Mouse (Mus musculus) embryo, embryonic 10 days (tissue): ENCODE results near the gene Rangrf.
"Not testable (repeated sequence)": the region's sequence is repeated elsewhere in the genome, so short reads cannot be mapped to it uniquely, and the experiment has no call there.

ENCODE experiments used
- DNase-seq: peaks from one replicate; pipeline ENCODE4 v3.0.0-alpha.2; 2015; ENCODE audit warnings: low spot score

The Rangrf gene

GRCm38 (mm10) chr11:68979320-68979733 lies 4.3 kb upstream of the Rangrf start:
- DNase-seq = no peak

DNA sequence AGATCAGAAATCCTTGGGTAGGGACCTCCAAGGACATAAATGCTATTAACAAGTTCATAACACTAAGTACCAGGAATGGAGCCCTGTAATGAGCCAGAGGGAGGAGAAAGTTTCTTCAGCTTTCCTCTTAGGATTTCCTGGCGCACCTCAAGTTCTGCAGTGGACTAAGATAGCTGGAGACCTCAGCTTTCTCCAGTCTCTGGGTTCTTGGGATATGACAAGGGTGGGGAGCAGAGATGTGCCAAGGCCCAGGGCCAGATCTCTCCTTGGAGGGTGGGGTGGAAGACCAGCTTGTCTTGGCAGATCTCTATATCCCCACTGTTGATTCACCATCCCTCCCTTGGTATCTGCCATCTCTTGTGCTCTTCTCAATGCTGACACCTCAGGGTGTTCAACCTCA lies 616 bp upstream of the Rangrf start:
- DNase-seq = no peak

- DNase-seq = no peak
These were observed 930 bp downstream of the Rangrf start for GRCm38 (mm10) chr11:68974059-68974450.

GRCm38 (mm10) chr11:68973250-68974058 lies 1.5 kb downstream of the Rangrf start:
- peak; percentile 93 for DNase-seq

DNA sequence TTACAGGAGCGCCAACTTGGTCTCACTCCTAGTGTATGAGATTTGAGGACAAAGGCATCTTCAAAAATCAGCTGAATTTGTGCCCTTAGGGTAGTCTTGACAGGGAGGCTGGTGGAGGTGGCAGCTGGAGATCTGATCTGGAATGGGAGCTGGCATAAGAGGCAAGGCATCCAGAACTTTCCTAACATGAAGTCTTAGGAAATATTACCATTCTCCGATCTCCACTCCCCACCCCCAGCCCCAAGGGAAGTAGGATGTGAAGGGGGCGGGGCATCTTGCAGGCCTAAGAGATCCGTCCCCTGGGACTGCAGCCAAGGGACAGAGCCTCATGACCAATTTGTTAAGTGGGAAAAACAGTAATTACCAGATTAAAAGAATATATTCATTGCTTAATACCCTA lies 4.8 kb downstream of the Rangrf start:
- DNase-seq = no peak

DNA sequence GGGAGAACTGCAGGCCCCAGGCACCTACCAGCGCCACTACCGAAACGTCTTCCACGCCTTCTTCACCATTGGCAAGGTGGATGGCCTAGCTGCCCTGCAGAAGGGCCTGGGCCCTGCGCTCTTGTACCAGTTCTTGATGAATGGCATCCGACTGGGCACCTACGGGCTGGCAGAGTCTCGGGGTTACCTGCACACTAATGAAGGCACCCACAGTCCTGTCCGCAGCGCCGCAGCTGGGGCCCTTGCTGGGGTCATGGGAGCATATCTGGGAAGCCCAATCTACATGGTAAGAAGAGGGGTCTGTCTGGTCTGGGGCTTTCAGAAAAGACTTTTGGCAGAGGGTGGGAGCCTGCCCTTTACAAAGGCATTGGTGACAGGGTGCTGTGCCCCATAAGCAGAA lies 6.2 kb downstream of the Rangrf start:
- DNase-seq = no peak

DNA sequence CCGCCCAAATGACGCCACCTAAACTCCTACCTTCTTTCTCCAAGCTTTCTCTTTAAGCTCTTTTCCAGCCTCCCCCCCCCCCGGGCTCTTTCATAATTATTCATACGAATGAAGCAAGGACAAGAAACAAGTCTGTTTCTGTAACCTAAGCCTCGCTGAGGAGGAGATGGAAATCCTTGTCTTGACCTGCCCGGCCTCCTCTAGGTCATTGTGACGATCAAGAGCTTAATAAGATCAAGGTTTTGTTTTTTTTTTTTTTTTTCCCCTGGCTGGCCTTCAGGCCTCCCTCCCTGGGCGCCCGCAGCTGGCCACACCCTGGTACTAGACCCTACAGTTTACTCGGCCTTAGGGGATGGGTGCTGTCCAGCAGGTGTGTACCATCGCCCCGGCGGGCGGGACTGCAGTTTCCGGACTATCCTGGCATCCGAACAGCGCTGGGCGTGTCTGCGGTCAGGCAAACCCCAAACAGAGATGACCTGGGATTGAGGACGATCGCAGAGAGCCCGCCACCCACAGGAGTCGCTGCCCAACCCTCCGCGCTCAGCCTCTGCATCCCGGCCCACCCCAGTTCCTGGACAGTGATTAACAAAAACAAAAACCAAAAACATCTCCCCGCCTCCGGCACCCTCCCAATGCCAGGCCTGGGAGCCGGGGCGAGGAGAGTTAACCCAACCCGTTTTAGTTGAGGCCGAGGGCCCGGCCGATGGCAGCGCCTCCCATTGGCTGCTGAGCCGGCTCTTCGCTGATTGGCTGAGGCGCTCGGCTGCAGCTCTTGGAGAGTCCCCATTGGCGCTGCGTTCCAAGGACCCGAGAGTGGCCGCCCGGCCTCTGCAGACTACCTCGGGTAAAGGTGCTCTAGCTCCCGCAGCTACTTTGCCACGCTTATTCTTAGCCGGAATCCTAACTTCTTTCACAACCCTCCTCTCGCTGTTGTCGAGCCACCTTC lies 7.4 kb downstream of the Rangrf start, which contains the start of gene Slc25a35:
Slc25a35 (plus strand) TSS at position 795 of the 946 bp plus-strand sequence.
- DNase-seq = peak; percentile 93

DNA sequence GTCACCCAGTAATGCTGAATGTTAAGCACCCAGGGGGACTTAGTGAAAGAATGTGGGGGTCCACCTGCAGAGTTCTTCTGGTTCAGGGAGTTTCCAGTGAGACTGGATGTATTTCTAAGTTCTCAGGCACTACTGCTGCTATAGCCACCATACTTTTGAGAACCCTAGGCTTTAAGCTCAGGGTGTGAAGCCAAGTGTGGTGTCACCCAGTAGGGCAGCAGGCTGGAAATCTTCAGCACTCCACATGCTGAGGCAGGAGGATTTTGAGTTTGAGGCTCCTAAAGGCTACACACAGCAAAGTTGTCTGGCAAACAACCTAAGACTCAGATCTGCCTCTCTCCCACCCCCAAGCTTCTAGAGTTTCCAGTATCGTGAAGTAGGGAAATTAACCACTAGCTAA lies 8.4 kb downstream of the Rangrf start:
- no peak for DNase-seq

GRCm38 (mm10) chr11:68965845-68966244 lies 9.1 kb downstream of the Rangrf start:
- DNase-seq = peak; percentile 75

GRCm38 (mm10) chr11:68965050-68965449 lies 9.9 kb downstream of the Rangrf start:
- no peak for DNase-seq

GRCm38 (mm10) chr11:68963405-68963804 lies 11.6 kb downstream of the Rangrf start:
- DNase-seq = no peak

DNA sequence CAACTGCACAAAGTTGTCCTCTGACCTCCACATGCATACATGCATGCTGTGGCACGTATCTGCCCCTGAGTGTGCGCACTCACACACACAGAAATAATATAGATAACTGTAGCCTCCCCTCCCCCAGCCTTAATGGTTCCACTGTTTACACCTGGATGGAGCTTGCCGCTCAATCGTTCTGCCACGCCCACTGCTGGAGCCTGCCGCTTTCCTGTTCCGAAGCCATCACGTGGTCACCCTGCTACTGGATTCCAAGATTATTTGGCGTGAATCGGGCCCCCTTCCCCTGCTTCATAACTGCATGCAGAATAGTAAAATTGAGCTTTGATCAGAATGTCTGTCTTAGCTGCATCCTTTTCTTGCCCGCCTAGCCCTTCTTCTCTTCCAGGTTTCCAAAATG lies 12.8 kb downstream of the Rangrf start:
- DNase-seq = not testable (repeated sequence)

DNA sequence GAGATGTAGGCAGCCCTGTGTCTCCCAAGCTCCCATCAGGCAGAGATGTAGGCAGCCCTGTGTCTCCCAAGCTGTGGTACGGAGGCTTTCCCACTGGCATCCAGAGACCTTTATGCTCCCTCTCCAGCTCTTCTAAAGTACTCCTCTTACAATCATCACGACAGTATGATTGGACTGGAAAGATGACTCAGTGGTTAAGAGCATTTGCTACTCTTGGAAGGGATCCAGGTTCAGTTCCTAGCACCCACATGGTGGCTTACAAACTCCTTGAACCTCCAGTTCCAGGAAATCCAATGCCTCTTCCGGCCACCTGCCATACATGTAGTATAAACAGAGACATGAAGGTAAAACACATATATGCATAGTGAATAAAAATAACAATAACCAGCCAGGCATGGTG lies 13.4 kb downstream of the Rangrf start:
- no peak for DNase-seq

DNA sequence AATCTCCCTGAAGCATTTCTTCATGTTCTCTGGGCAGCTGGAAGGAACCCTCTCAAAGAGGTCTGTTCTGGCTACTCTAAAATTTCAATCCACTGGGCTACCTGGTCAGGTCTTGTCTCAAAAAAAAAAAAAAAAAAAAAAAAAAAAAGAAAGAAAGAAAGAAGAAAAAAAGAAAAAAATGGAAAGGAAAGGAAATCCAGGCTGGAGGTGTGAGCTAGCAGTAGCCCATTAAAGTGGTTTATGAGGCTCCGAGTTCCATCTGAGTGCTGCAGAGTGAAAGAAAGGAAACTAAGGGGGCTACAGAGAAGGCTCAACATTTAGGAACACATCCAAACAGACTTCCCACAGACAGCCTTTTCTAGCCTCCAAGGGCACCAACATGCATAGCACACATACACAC lies 17.0 kb downstream of the Rangrf start:
- no peak for DNase-seq

GRCm38 (mm10) chr11:68957308-68957707 lies 17.7 kb downstream of the Rangrf start, which contains the start of gene Arhgef15:
Arhgef15 (minus strand) TSS chr11:68957480.
- DNase-seq = no peak

GRCm38 (mm10) chr11:68956697-68957096 lies 18.3 kb downstream of the Rangrf start:
- DNase-seq = peak; percentile 29

GRCm38 (mm10) chr11:68956107-68956506 lies 18.9 kb downstream of the Rangrf start:
- DNase-seq = no peak

GRCm38 (mm10) chr11:68955473-68955872 lies 19.5 kb downstream of the Rangrf start:
- no peak for DNase-seq

GRCm38 (mm10) chr11:68954408-68954807 lies 20.6 kb downstream of the Rangrf start:
- no peak for DNase-seq

- no peak for DNase-seq
These were observed 21.1 kb downstream of the Rangrf start for GRCm38 (mm10) chr11:68953903-68954302.

- no peak for DNase-seq
These were observed 27.4 kb downstream of the Rangrf start for GRCm38 (mm10) chr11:68947542-68947993.

DNA sequence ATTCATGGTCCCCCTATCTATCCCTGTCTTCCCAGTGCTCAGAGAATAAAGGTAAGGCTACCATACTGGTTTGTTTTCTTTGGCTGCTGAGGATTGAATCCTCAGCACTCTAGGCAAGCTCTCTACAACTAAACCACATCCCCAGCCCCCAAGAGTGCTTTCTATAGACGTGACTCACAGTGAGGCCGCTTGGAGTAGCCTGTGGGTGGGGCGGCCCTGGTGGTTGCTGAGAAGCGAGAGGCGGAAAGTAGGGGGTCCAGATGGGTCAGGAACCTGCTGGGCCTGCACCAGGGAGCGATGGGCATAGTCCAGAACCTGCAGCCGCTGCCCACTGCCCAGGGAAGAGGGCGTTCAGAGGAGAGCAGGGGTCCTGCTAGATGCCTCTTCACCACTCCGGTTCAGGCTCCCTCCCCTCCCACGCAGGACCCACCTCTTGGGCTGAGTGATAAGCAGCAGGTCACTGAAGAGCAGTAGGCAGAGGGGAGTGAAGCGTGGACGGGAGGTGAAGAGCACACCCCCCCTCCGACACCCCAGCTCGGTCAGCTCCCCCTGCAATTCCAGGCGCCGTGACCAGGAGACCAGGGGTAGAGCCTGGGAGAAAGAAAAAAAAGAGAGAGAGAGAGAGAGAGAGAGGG lies 28.1 kb downstream of the Rangrf start:
- no peak for DNase-seq
